Mouse (Mus musculus) erythroblast, embryonic 14.5 days (primary cell): ENCODE data around the gene Slc16a6. TPM values are rescaled to one million over a fixed set of nuclear protein-coding genes. Genes with fewer than 3 reads are reported as not detected.

ENCODE experiments used
- H3K27me3 ChIP-seq: 2 replicates; pipeline ENCODE4 v1.6.1; 2012; ENCODE audit warnings: inconsistent platforms; ENCODE audit not compliant: control insufficient read depth
- H3K36me3 ChIP-seq: 2 replicates; pipeline ENCODE4 v1.6.1; 2012; ENCODE audit warnings: mild to moderate bottlenecking, inconsistent platforms; ENCODE audit not compliant: control insufficient read depth
- H3K4me1 ChIP-seq: 2 replicates; pipeline ENCODE4 v1.6.1; 2012; ENCODE audit warnings: inconsistent platforms; ENCODE audit not compliant: control insufficient read depth
- H3K4me3 ChIP-seq: replicated peaks from 2 replicates; pipeline ENCODE3; 2012; ENCODE audit warnings: moderate library complexity, mild to moderate bottlenecking, inconsistent platforms
- H3K9me3 ChIP-seq: 2 replicates; pipeline ENCODE4 v1.6.1; 2012; ENCODE audit warnings: low read length, inconsistent platforms, mixed read lengths; ENCODE audit not compliant: control insufficient read depth
- GATA1 ChIP-seq: IDR thresholded peaks from 2 replicates; pipeline ENCODE4 v1.6.1; 2012; ENCODE audit warnings: low read length, inconsistent platforms, mixed read lengths
- TAL1 ChIP-seq: IDR thresholded peaks from 3 replicates; pipeline ENCODE4 v1.6.1; 2012; ENCODE audit warnings: low read length, inconsistent platforms, mixed read lengths
- polyA plus RNA-seq: library from polyadenylated mRNA; stranded (reverse); fragments of >175 nt; gene quantifications from 2 replicates; pipeline ENCODE4 v1.2.3, GENCODE M21; 2012

Gene Slc16a6
- polyA plus RNA-seq, 1 experiment, result 5.3 TPM

DNA sequence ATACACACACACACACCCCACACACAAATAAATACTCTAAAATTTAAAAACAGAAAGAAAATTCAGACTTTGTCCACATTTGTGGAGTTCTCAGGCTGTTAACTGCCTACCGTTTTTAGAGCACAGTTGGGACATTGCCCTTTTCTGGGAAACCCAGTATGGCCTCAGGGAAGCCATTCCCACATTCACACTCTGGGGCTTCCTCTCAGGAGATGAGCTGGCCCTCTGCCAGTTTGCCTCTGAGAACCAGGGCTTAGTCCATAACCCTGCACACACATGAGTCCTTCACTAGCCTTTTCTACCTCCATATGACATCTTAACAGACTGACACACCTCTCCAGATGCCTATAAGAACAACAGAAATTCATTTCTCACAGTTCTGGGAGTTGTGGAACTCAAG is 50.1 kb downstream of the Slc16a6 start:
- peaks cover 6% of the 10 kb centered on the region for H3K27me3 ChIP-seq
- peaks cover 4% of the 10 kb centered on the region for H3K9me3 ChIP-seq
- H3K4me1 ChIP-seq, result peaks cover 28% of the 10 kb centered on the region
- H3K36me3 ChIP-seq, result peaks cover under 1% of the 10 kb centered on the region; the same call in 1 of the 2 replicates
- H3K4me3 ChIP-seq, result no peak overlapping the region
- TF ChIP-seq TAL1, result no peak
- no peak for TF ChIP-seq GATA1

DNA sequence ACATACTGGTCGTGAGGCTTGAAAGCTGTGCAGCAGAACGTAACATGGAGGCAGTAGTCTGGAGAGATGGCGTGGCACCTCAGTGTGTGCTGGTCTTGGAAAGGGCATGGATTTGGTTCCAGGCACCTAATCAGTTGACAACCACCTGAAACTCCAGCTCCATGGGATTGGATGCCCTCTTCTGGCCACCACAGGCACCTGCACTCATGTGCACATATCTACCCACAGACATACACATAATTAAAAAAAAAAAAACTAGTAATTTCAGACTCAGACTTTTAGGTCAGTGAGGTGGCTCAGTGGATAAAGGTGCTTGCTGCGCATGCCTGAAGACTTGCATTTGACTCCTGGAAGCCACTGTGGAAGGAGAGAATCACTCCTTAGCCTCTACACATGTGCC is 51.1 kb downstream of the Slc16a6 start:
- Histone ChIP-seq H3K9me3 (peaks cover 4% of the 10 kb centered on the region), H3K27me3 (peaks cover 6% of the 10 kb centered on the region), H3K4me3 (no peak overlapping the region), H3K4me1 (peaks cover 26% of the 10 kb centered on the region), H3K36me3 (no peaks in the 10 kb centered on the region)
- TF ChIP-seq GATA1, result no peak
- no peak for TF ChIP-seq TAL1

DNA sequence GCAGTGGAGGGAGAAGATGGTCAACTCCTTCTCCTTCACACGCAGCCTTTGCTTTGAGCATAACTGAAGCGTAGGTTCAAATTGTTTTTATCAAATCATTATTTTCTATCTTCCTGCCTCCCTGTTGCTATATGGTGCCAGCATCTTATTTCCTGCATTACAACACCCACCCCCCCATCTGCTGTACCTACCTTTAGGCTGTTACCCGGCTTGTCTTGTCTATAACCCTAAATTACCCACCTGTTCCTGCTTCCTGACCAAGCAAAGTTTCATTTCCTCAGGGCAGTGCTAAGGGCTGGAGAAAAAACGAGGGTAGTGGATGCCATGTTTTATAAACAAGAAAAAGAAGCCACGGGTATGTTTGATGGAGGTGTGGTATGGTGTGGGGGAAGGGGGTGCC is 52.2 kb downstream of the Slc16a6 start:
- Histone ChIP-seq H3K36me3 (no peaks in the 10 kb centered on the region), H3K4me1 (peaks cover 16% of the 10 kb centered on the region)

DNA sequence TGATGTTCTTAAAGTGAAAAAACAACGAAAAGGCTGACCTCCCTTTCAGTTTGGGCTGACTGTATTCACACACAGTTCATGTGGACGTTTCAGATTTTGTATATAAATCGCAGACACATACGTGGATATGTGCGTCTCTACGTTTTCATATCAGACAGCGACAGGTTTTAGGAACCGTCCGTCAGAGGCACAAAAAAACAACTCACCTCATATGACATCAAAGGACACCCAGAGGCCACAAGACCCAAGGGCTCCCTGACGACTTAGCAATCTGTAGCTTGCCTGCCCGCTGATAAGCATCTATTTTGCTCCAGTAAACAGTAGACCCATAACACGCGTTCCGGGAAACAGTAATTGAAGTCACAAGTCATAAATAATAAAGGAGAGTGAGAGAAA is 52.8 kb downstream of the Slc16a6 start:
- Histone ChIP-seq H3K4me1 (peaks cover 11% of the 10 kb centered on the region), H3K9me3 (peaks cover 4% of the 10 kb centered on the region), H3K4me3 (no peak overlapping the region), H3K36me3 (no peaks in the 10 kb centered on the region), H3K27me3 (peaks cover 6% of the 10 kb centered on the region)
- no peak for TF ChIP-seq GATA1
- no peak for TF ChIP-seq TAL1

More for the DNA sequence above, 52.2 kb downstream of the Slc16a6 start:
- peaks cover 4% of the 10 kb centered on the region for H3K9me3 ChIP-seq
- TF ChIP-seq TAL1 (no peak), GATA1 (no peak)
- peaks cover 6% of the 10 kb centered on the region for H3K27me3 ChIP-seq
- no peak overlapping the region for H3K4me3 ChIP-seq

DNA sequence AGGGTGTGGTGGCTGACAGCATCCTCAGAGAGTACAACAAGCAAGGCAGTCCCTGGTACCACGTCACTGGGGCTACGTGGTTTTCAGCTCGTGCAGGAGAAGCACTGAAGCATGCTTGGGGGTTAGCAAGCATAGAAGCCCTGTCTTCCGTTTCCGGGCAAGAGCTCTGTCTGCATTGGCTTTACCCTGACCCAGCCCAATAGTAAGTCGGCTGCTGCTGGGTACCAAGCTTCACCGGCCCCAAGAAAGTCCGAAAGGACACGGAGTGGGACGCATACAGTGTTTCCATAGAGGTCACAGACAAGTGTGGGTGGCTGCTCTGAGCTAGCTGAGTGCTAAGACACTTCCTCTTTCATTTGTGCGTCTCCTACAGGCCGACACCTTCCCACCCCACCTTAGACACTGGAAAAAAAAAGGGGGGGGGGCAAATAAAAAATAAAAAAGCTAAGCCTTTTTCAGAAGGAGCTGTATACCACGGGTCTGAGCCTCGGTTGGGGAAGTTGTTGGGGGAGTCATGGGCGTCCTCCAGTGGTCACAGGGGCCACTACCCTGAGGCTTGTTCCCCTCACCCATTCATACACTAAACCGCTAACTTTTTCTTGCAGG is 53.3 kb downstream of the Slc16a6 start:
- TF ChIP-seq TAL1 (no peak), GATA1 (no peak)
- H3K4me3 ChIP-seq, result no peak overlapping the region
- peaks cover 6% of the 10 kb centered on the region for H3K27me3 ChIP-seq
- H3K36me3 ChIP-seq, result no peaks in the 10 kb centered on the region
- H3K4me1 ChIP-seq, result peaks cover 6% of the 10 kb centered on the region
- H3K9me3 ChIP-seq, result peaks cover 4% of the 10 kb centered on the region

DNA sequence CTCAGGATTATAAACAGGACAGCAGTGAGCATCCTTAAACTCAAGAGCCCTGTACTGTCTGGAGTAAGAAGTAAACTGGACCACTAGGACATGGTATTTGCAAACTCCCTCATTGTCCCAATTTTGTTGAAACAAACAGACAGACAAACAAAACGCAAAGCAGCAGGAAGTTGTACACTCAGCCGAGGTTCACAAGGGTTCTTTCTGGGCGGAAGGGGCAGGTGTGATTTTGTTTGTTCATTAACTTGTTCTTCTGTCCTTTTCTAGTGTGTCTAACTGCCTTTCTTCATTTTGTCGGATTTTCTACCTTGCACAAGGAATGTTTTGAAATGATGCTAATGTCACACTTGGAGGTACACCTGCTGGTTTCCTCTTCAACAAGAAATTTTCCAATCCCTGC is 53.9 kb downstream of the Slc16a6 start:
- Histone ChIP-seq H3K4me3 (no peak overlapping the region), H3K27me3 (peaks cover 6% of the 10 kb centered on the region)
- no peak for TF ChIP-seq GATA1

DNA sequence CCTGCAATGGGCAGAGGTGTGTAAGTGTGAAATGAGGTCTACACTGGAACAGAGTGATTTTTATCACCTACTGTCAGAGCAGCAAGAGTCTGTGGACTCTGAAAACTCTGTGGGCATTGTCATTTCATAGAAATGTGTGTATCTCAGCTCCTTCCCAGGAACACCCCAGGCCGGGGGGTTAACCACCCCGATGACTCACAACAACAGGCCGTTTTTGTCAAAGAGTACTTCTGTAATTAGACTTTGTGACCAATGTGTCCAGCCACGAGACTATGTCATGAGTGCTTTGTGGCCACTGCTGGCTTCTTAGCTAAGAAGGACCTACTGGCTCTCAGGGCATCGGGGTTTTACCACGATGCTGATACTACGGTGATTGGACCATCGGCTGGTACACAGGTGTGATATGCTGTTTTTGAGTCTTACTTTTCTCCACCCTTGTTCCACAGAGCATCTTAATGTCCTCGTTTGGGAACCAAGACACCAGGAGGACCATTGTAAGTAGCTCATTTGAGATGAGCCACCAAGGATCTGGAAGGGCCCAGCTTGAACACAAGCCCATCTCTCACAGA is 55.8 kb downstream of the Slc16a6 start:
- Histone ChIP-seq H3K36me3 (no peaks in the 10 kb centered on the region), H3K4me1 (peaks cover 4% of the 10 kb centered on the region; the same call in 1 of the 2 replicates), H3K27me3 (peaks cover 6% of the 10 kb centered on the region), H3K9me3 (peaks cover 4% of the 10 kb centered on the region), H3K4me3 (no peak overlapping the region)
- TF ChIP-seq GATA1 (no peak), TAL1 (no peak)

More for the DNA sequence above, 53.9 kb downstream of the Slc16a6 start:
- peaks cover 4% of the 10 kb centered on the region for H3K9me3 ChIP-seq
- peaks cover 4% of the 10 kb centered on the region; the same call in 1 of the 2 replicates for H3K4me1 ChIP-seq
- no peaks in the 10 kb centered on the region for H3K36me3 ChIP-seq

DNA sequence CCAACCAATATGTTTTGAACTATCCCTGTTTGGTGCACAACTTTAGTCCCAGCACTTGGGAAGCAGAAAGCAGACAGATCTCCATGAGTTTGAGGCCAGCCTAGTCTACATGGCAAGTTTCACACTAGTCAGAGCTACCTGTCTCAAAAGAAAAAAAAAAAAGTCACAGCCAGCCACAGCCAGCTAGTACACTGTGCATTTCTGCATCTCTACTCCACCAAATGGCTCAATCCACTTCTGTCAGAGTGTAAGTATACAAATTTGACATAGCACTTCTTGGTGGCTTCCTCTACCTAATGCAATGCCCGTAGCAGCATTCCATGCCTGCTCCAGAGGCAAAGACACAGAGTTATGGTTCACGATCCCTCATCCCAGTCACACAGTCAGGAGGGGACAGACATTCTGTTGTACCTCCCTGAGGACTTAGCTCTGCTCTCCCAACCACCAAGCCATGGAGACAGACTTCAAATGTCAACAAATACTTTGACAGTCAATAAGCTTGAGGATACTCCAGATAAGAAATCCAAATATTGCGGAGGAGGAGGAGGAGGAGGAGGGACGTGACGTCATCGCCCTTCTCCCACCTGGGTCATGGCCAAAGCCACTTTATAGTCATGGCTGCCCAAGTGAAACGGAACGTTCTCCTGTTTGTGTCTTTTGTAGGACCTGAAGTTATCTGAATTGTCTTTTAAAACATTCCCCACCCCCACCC is 56.5 kb downstream of the Slc16a6 start:
- peaks cover 6% of the 10 kb centered on the region for H3K27me3 ChIP-seq
- H3K4me1 ChIP-seq, result peaks cover 4% of the 10 kb centered on the region; the same call in 1 of the 2 replicates
- H3K4me3 ChIP-seq, result no peak overlapping the region
- H3K9me3 ChIP-seq, result no peaks in the 10 kb centered on the region
- TF ChIP-seq TAL1, result no peak
- TF ChIP-seq GATA1, result no peak
- no peaks in the 10 kb centered on the region for H3K36me3 ChIP-seq

DNA sequence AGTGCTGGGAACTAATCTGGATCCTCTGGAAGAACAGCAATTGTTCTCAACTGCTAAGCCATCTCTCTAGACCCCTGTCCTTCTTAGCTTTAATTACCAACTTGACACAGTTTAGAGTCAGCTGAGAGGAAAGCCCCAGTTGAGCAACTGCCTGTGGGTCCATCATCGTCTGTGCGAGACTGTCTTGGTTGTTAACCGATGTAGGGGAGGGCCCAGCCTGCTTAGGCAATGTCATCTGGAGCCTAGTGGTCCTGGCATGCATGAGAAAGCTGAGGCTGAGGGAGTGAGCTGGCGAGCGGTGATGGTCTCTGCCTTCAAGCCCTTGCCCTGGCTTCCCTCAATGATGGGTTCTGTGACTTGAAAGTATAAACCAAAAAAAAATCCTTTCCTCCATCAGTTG is 58.6 kb downstream of the Slc16a6 start:
- H3K36me3 ChIP-seq, result no peaks in the 10 kb centered on the region
- H3K9me3 ChIP-seq, result no peaks in the 10 kb centered on the region
- TF ChIP-seq GATA1, result no peak
- TF ChIP-seq TAL1, result no peak
- H3K4me1 ChIP-seq, result peaks cover 1% of the 10 kb centered on the region; the same call in 1 of the 2 replicates
- H3K4me3 ChIP-seq, result no peak overlapping the region
- peaks cover 3% of the 10 kb centered on the region for H3K27me3 ChIP-seq
